Mouse (Mus musculus) erythroblast, embryonic 14.5 days (primary cell): ENCODE results near the gene Paqr3.

Experiments
- GATA1 ChIP-seq: IDR thresholded peaks from 2 replicates; pipeline ENCODE4 v1.6.1; 2012; ENCODE audit warnings: low read length, inconsistent platforms, mixed read lengths
- TAL1 ChIP-seq: IDR thresholded peaks from 3 replicates; pipeline ENCODE4 v1.6.1; 2012; ENCODE audit warnings: low read length, inconsistent platforms, mixed read lengths

GRCm38 (mm10) chr5:97111207-97111910 lies at the start of gene Paqr3:
- TF ChIP-seq GATA1 (no peak), TAL1 (no peak)
